Mouse (Mus musculus): Measurements from ENCODE around the gene Gtf3c2. TPM values are rescaled to one million over a fixed set of nuclear protein-coding genes. Genes with fewer than 3 reads are reported as not detected.

Gtf3c2 gene
- polyA plus RNA-seq, 1 experiment: 113 TPM

- WGBS: 43% methylated on average over 6 of the region's 6 CpGs
- H3K27ac ChIP-seq (ENCODE audit: control insufficient read depth, insufficient read depth, low read length): no peak overlapping the region
- H3K27me3 ChIP-seq (ENCODE audit: control insufficient read depth, insufficient read depth, low read length): no peaks in the 10 kb centered on the region
- H3K4me1 ChIP-seq (replicated peaks; ENCODE audit: control insufficient read depth, insufficient read depth, low read length): peaks cover 8% of the 10 kb centered on the region
- peak; percentile 11 for DNase-seq
- peaks cover 19% of the 10 kb centered on the region for H3K36me3 ChIP-seq (ENCODE audit: control insufficient read depth, insufficient read depth, low read length)
- peak overlapping the region; percentile 91 for H3K4me3 ChIP-seq (ENCODE audit: control insufficient read depth, insufficient read depth, low read length)
- TF ChIP-seq CTCF (IDR thresholded peaks at IDR 0.05; ENCODE audit: borderline replicate concordance, control insufficient read depth, extremely low read depth, insufficient read depth, low read length, poor library complexity) (no peak), POLR2A (IDR thresholded peaks at IDR 0.05; ENCODE audit: control insufficient read depth, extremely low read depth, insufficient read depth, low read length, poor library complexity) (no peak)
Measured at GRCm38 (mm10) chr5:31153516-31154151, 26.3 kb downstream of the Gtf3c2 start.

DNA sequence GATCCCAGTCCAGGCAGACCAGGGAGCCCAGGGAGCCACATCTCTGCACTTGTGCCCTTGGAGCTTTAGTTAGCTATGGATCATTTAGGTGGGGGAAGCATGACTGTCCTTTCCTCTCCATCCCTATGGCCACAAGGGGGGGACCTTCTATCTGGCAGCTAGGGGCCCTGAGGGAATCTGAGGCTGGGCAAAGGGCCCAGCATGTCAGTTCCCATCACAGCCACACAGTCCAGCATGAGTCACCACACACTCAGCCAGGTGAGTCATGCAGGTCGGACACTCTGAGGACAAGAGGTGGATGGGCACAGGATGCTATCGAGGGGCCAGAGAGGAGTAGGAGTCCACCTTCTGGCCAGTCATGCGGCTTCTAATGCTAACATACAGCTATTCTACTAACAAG lies 28.2 kb downstream of the Gtf3c2 start:
- Histone ChIP-seq H3K4me3 (ENCODE audit: control insufficient read depth, insufficient read depth, low read length) (no peak overlapping the region), H3K36me3 (ENCODE audit: control insufficient read depth, insufficient read depth, low read length) (peaks cover under 1% of the 10 kb centered on the region; the same call in 1 of the 2 replicates), H3K27ac (ENCODE audit: control insufficient read depth, insufficient read depth, low read length) (no peak overlapping the region), H3K27me3 (ENCODE audit: control insufficient read depth, insufficient read depth, low read length) (no peaks in the 10 kb centered on the region), H3K4me1 (replicated peaks; ENCODE audit: control insufficient read depth, insufficient read depth, low read length) (peaks cover 8% of the 10 kb centered on the region)
- no peak for DNase-seq
- 94% methylated on average over 3 of the region's 3 CpGs for WGBS
- TF ChIP-seq CTCF (IDR thresholded peaks at IDR 0.05; ENCODE audit: borderline replicate concordance, control insufficient read depth, extremely low read depth, insufficient read depth, low read length, poor library complexity) (no peak), POLR2A (IDR thresholded peaks at IDR 0.05; ENCODE audit: control insufficient read depth, extremely low read depth, insufficient read depth, low read length, poor library complexity) (no peak)

GRCm38 (mm10) chr5:31149781-31150180 lies 30.2 kb downstream of the Gtf3c2 start:
- WGBS: 98% methylated on average over 4 of the region's 4 CpGs
- Histone ChIP-seq H3K4me1 (replicated peaks; ENCODE audit: control insufficient read depth, insufficient read depth, low read length) (peaks cover 8% of the 10 kb centered on the region), H3K27me3 (ENCODE audit: control insufficient read depth, insufficient read depth, low read length) (no peaks in the 10 kb centered on the region), H3K27ac (ENCODE audit: control insufficient read depth, insufficient read depth, low read length) (no peak overlapping the region), H3K36me3 (ENCODE audit: control insufficient read depth, insufficient read depth, low read length) (no peaks in the 10 kb centered on the region), H3K4me3 (ENCODE audit: control insufficient read depth, insufficient read depth, low read length) (no peak overlapping the region)
- TF ChIP-seq CTCF (IDR thresholded peaks at IDR 0.05; ENCODE audit: borderline replicate concordance, control insufficient read depth, extremely low read depth, insufficient read depth, low read length, poor library complexity) (no peak), POLR2A (IDR thresholded peaks at IDR 0.05; ENCODE audit: control insufficient read depth, extremely low read depth, insufficient read depth, low read length, poor library complexity) (no peak)
- DNase-seq: no peak

DNA sequence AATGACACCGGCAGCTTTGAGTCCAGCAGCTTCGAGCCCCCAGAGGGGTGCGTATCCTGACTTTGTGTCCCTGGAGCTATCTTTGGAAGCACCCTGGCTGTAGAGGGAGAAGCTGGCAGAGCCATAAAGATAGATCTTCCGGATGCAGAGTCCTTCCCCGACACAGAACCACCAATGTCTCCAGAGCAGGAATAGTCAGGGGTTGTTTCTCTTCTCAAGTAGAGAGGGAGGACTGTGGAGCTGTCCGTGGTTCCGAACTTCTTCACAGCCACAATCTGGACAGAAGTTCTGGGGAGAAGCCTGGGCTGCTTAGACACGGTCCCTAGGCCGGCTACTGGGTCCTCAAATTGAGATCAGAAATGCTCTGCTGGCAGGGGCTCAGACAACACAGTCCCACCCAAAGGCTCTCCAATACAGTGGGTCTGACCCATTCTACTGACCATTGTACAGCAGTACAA lies 40.9 kb downstream of the Gtf3c2 start:
- TF ChIP-seq CTCF (IDR thresholded peaks at IDR 0.05; ENCODE audit: borderline replicate concordance, control insufficient read depth, extremely low read depth, insufficient read depth, low read length, poor library complexity): no peak
- TF ChIP-seq POLR2A (IDR thresholded peaks at IDR 0.05; ENCODE audit: control insufficient read depth, extremely low read depth, insufficient read depth, low read length, poor library complexity): no peak
- WGBS: 19% methylated on average over 9 of the region's 9 CpGs
- no peak for DNase-seq
- no peak overlapping the region for H3K27ac ChIP-seq (ENCODE audit: control insufficient read depth, insufficient read depth, low read length)
- H3K4me3 ChIP-seq (ENCODE audit: control insufficient read depth, insufficient read depth, low read length): no peak overlapping the region
- no peaks in the 10 kb centered on the region for H3K4me1 ChIP-seq (replicated peaks; ENCODE audit: control insufficient read depth, insufficient read depth, low read length)
- peaks cover 27% of the 10 kb centered on the region for H3K27me3 ChIP-seq (ENCODE audit: control insufficient read depth, insufficient read depth, low read length)
- no peaks in the 10 kb centered on the region for H3K36me3 ChIP-seq (ENCODE audit: control insufficient read depth, insufficient read depth, low read length)

- 5% methylated on average over 52 of the region's 52 CpGs for WGBS
- H3K4me3 ChIP-seq (ENCODE audit: control insufficient read depth, insufficient read depth, low read length): no peak within 1 kb of the TSS
- no peaks in the 10 kb centered on the region for H3K36me3 ChIP-seq (ENCODE audit: control insufficient read depth, insufficient read depth, low read length)
- H3K4me1 ChIP-seq (replicated peaks; ENCODE audit: control insufficient read depth, insufficient read depth, low read length): no peaks in the 10 kb centered on the region
- peaks cover 27% of the 10 kb centered on the region for H3K27me3 ChIP-seq (ENCODE audit: control insufficient read depth, insufficient read depth, low read length)
- no peak for TF ChIP-seq CTCF (IDR thresholded peaks at IDR 0.05; ENCODE audit: borderline replicate concordance, control insufficient read depth, extremely low read depth, insufficient read depth, low read length, poor library complexity)
- no peak for TF ChIP-seq POLR2A (IDR thresholded peaks at IDR 0.05; ENCODE audit: control insufficient read depth, extremely low read depth, insufficient read depth, low read length, poor library complexity)
- no peak within 1 kb of the TSS for H3K27ac ChIP-seq (ENCODE audit: control insufficient read depth, insufficient read depth, low read length)
- no peak for DNase-seq
Measured at GRCm38 (mm10) chr5:31138241-31138967, 41.5 kb downstream of the Gtf3c2 start, which contains the start of gene Ucn. Gene Ucn, minus strand, starts transcription at chr5:31138829.

- H3K27ac ChIP-seq (ENCODE audit: control insufficient read depth, insufficient read depth, low read length): no peak overlapping the region
- no peaks in the 10 kb centered on the region for H3K4me1 ChIP-seq (replicated peaks; ENCODE audit: control insufficient read depth, insufficient read depth, low read length)
- no peak for TF ChIP-seq POLR2A (IDR thresholded peaks at IDR 0.05; ENCODE audit: control insufficient read depth, extremely low read depth, insufficient read depth, low read length, poor library complexity)
- no peak for TF ChIP-seq CTCF (IDR thresholded peaks at IDR 0.05; ENCODE audit: borderline replicate concordance, control insufficient read depth, extremely low read depth, insufficient read depth, low read length, poor library complexity)
- H3K4me3 ChIP-seq (ENCODE audit: control insufficient read depth, insufficient read depth, low read length): no peak overlapping the region
- H3K36me3 ChIP-seq (ENCODE audit: control insufficient read depth, insufficient read depth, low read length): no peaks in the 10 kb centered on the region
- 12% methylated on average over 13 of the region's 13 CpGs for WGBS
- DNase-seq: no peak
- H3K27me3 ChIP-seq (ENCODE audit: control insufficient read depth, insufficient read depth, low read length): peaks cover 27% of the 10 kb centered on the region
Measured at GRCm38 (mm10) chr5:31137658-31138057, 42.3 kb downstream of the Gtf3c2 start.

All from thymus, adult 2 months (tissue).